Mouse (Mus musculus) ES-Bruce4 (cell line): ENCODE results near the gene Rbm47. TPM values are rescaled to one million over a fixed set of nuclear protein-coding genes. Genes with fewer than 3 reads are reported as not detected.

Experiments used
- H3K27ac ChIP-seq: 2 replicates; pipeline ENCODE4 v1.5.1; 2012; ENCODE audit warnings: low read length, inconsistent platforms; ENCODE audit not compliant: insufficient read depth
- H3K27me3 ChIP-seq: 2 replicates; pipeline ENCODE4 v1.6.1; 2012; ENCODE audit warnings: mild to moderate bottlenecking, low read length, inconsistent platforms; ENCODE audit not compliant: control insufficient read depth, poor library complexity, insufficient read depth, severe bottlenecking
- H3K36me3 ChIP-seq: 2 replicates; pipeline ENCODE4 v1.6.1; 2012; ENCODE audit warnings: inconsistent platforms, mild to moderate bottlenecking, low read length, moderate library complexity; ENCODE audit not compliant: control insufficient read depth, poor library complexity, insufficient read depth, severe bottlenecking
- H3K4me1 ChIP-seq: one replicate; pipeline ENCODE4 v1.8.1; 2011; ENCODE audit warnings: low read length; ENCODE audit not compliant: control insufficient read depth, insufficient read depth
- H3K4me3 ChIP-seq: 2 replicates; pipeline ENCODE4 v1.5.1; 2011; ENCODE audit warnings: low read depth, mild to moderate bottlenecking, low read length
- H3K9ac ChIP-seq: 2 replicates; pipeline ENCODE4 v1.6.1; 2012; ENCODE audit warnings: low read depth, mild to moderate bottlenecking, inconsistent platforms; ENCODE audit not compliant: poor library complexity, severe bottlenecking
- H3K9me3 ChIP-seq: replicated peaks from 2 replicates; pipeline ENCODE4 v1.6.1; 2012; ENCODE audit warnings: mild to moderate bottlenecking, low read length, inconsistent platforms; ENCODE audit not compliant: control insufficient read depth, poor library complexity, insufficient read depth, severe bottlenecking
- CTCF ChIP-seq: IDR thresholded peaks from one replicate; pipeline ENCODE4 v1.8.1; 2011; ENCODE audit warnings: low read depth, low read length
- EP300 ChIP-seq: IDR thresholded peaks from 2 replicates; pipeline ENCODE4 v1.6.1; 2011; ENCODE audit warnings: low read depth, low read length; ENCODE audit not compliant: insufficient read depth
- POLR2A ChIP-seq: IDR thresholded peaks from one replicate; pipeline ENCODE4 v1.8.1; 2011; ENCODE audit warnings: low read length; ENCODE audit not compliant: insufficient read depth
- polyA plus RNA-seq: library from polyadenylated mRNA; stranded (reverse); fragments of >200 nt; gene quantifications from 2 replicates; pipeline ENCODE4 v1.2.4, GENCODE M21; 2011; ENCODE audit warnings: low read depth; ENCODE audit not compliant: missing spikeins, insufficient read depth, insufficient read length

Rbm47 gene
- polyA plus RNA-seq, 1 experiment = 82.8 TPM

GRCm38 (mm10) chr5:66139171-66139570 is 33.7 kb downstream of the Rbm47 start:
- Histone ChIP-seq H3K4me3 (no peak overlapping the region), H3K27ac (no peak overlapping the region), H3K9me3 (no peaks in the 10 kb centered on the region), H3K36me3 (no peaks in the 10 kb centered on the region), H3K9ac (no peak overlapping the region), H3K4me1 (peaks cover 1% of the 10 kb centered on the region), H3K27me3 (no peaks in the 10 kb centered on the region)
- TF ChIP-seq EP300 (no peak), POLR2A (no peak), CTCF (no peak)

- Histone ChIP-seq H3K4me3 (no peak overlapping the region), H3K9ac (no peak overlapping the region), H3K4me1 (peaks cover 1% of the 10 kb centered on the region), H3K9me3 (no peaks in the 10 kb centered on the region), H3K36me3 (no peaks in the 10 kb centered on the region), H3K27ac (no peak overlapping the region), H3K27me3 (no peaks in the 10 kb centered on the region)
- TF ChIP-seq POLR2A = no peak
- no peak for TF ChIP-seq EP300
- TF ChIP-seq CTCF = no peak
Measured at GRCm38 (mm10) chr5:66138597-66138996, 34.3 kb downstream of the Rbm47 start.

- Histone ChIP-seq H3K9me3 (no peaks in the 10 kb centered on the region), H3K27ac (no peak overlapping the region), H3K27me3 (no peaks in the 10 kb centered on the region), H3K36me3 (no peaks in the 10 kb centered on the region), H3K4me3 (no peak overlapping the region), H3K4me1 (no peaks in the 10 kb centered on the region), H3K9ac (no peak overlapping the region)
- TF ChIP-seq EP300 (no peak), CTCF (no peak), POLR2A (no peak)
Measured at GRCm38 (mm10) chr5:66137250-66137649, 35.7 kb downstream of the Rbm47 start.

GRCm38 (mm10) chr5:66135853-66136210 is 37.1 kb downstream of the Rbm47 start:
- H3K4me1 ChIP-seq = no peaks in the 10 kb centered on the region
- H3K9ac ChIP-seq = no peak overlapping the region
- no peak overlapping the region for H3K27ac ChIP-seq
- no peaks in the 10 kb centered on the region for H3K9me3 ChIP-seq
- no peak overlapping the region for H3K4me3 ChIP-seq
- no peak for TF ChIP-seq CTCF
- TF ChIP-seq POLR2A = no peak
- TF ChIP-seq EP300 = no peak
- no peaks in the 10 kb centered on the region for H3K36me3 ChIP-seq
- no peaks in the 10 kb centered on the region for H3K27me3 ChIP-seq

- 0 out of 2 replicates have a peak, but pooled peaks cover 2% of the 10 kb centered on the region for H3K36me3 ChIP-seq
- 0 out of 2 replicates have a peak, but pooled peaks cover 3% of the 10 kb centered on the region for H3K9me3 ChIP-seq
- no peak overlapping the region for H3K27ac ChIP-seq
- H3K4me1 ChIP-seq = no peaks in the 10 kb centered on the region
- H3K4me3 ChIP-seq = no peak overlapping the region
- TF ChIP-seq CTCF = no peak
- no peak for TF ChIP-seq POLR2A
- TF ChIP-seq EP300 = no peak
- no peaks in the 10 kb centered on the region for H3K27me3 ChIP-seq
- no peak overlapping the region for H3K9ac ChIP-seq
Measured at GRCm38 (mm10) chr5:66135161-66135852, 37.6 kb downstream of the Rbm47 start.

- TF ChIP-seq CTCF (peak; percentile 70), EP300 (no peak)
- H3K27me3 ChIP-seq = no peaks in the 10 kb centered on the region
- H3K36me3 ChIP-seq = 0 out of 2 replicates have a peak, but pooled peaks cover 2% of the 10 kb centered on the region
- no peaks in the 10 kb centered on the region for H3K4me1 ChIP-seq
- no peak overlapping the region for H3K27ac ChIP-seq
- 0 out of 2 replicates have a peak, but pooled peaks cover 5% of the 10 kb centered on the region for H3K9me3 ChIP-seq
- no peak overlapping the region for H3K9ac ChIP-seq
- no peak overlapping the region for H3K4me3 ChIP-seq
Measured at GRCm38 (mm10) chr5:66134578-66134977, 38.3 kb downstream of the Rbm47 start.
